Mouse (Mus musculus) spleen, adult 12 weeks (tissue): ENCODE data around the gene Spib.

Experiments used
- DNase-seq: peaks from one replicate; pipeline ENCODE4 v3.0.0; 2022; ENCODE audit warnings: low spot score

Gene Spib

GRCm38 (mm10) chr7:44526414-44527154, 5.3 kb downstream of the Spib start:
- no peak for DNase-seq

GRCm38 (mm10) chr7:44525126-44525832, 6.6 kb downstream of the Spib start:
- DNase-seq: no peak

- DNase-seq: no peak
Measured at GRCm38 (mm10) chr7:44524502-44524901, 7.4 kb downstream of the Spib start, which contains the start of gene Mybpc2. Gene Mybpc2, minus strand, starts transcription at chr7:44524656.

GRCm38 (mm10) chr7:44523056-44523455, 8.8 kb downstream of the Spib start:
- DNase-seq: no peak

- no peak for DNase-seq
Measured at GRCm38 (mm10) chr7:44521710-44522109, 10.2 kb downstream of the Spib start.

- DNase-seq: no peak
Measured at GRCm38 (mm10) chr7:44520990-44521389, 10.9 kb downstream of the Spib start.

GRCm38 (mm10) chr7:44519240-44519913, 12.5 kb downstream of the Spib start:
- no peak for DNase-seq

- no peak for DNase-seq
Measured at GRCm38 (mm10) chr7:44507491-44507890, 24.4 kb downstream of the Spib start.

- peak; percentile 60 for DNase-seq
Measured at GRCm38 (mm10) chr7:44501563-44502115, 30.2 kb downstream of the Spib start.

GRCm38 (mm10) chr7:44500046-44500445, 31.8 kb downstream of the Spib start:
- DNase-seq: no peak

- no peak for DNase-seq
Measured at GRCm38 (mm10) chr7:44498922-44499321, 32.9 kb downstream of the Spib start.

- DNase-seq: no peak
Measured at GRCm38 (mm10) chr7:44497361-44498055, 34.4 kb downstream of the Spib start.

GRCm38 (mm10) chr7:44496771-44497109, 35.1 kb downstream of the Spib start:
- DNase-seq: no peak

- peak; percentile 98 for DNase-seq
Measured at GRCm38 (mm10) chr7:44495992-44496770, 35.7 kb downstream of the Spib start, which contains the start of the genes Emc10 and Fam71e1. Gene Emc10, minus strand, starts transcription at chr7:44496529. Gene Fam71e1, plus strand, starts transcription at chr7:44496581.

- DNase-seq: no peak
Measured at GRCm38 (mm10) chr7:44495086-44495485, 36.8 kb downstream of the Spib start.

- DNase-seq: no peak
Measured at GRCm38 (mm10) chr7:44494681-44495080, 37.2 kb downstream of the Spib start.

GRCm38 (mm10) chr7:44492166-44492826, 39.6 kb downstream of the Spib start:
- DNase-seq: no peak

GRCm38 (mm10) chr7:44491391-44491790, 40.5 kb downstream of the Spib start:
- no peak for DNase-seq

GRCm38 (mm10) chr7:44490281-44490680, 41.6 kb downstream of the Spib start:
- DNase-seq: no peak

- DNase-seq: no peak
Measured at GRCm38 (mm10) chr7:44488545-44488944, 43.3 kb downstream of the Spib start.

- DNase-seq: no peak
Measured at GRCm38 (mm10) chr7:44487936-44488335, 43.9 kb downstream of the Spib start.
